Mouse (Mus musculus) megakaryocyte-erythroid progenitor cell, adult 5-6 weeks (primary cell): ENCODE data around the gene Cib2. TPM values are rescaled to one million over a fixed set of nuclear protein-coding genes. Genes with fewer than 3 reads are reported as not detected.

Source experiments
- ATAC-seq: replicated peaks from 2 replicates; pipeline ENCODE4 v1.8.0; 2016; ENCODE audit warnings: mild to moderate bottlenecking, inconsistent platforms; ENCODE audit not compliant: severe bottlenecking, poor library complexity, low FRiP score, low TSS enrichment
- total RNA-seq, 2 experiments: library from RNA; stranded (forward) in 1 of 2; stranded (reverse) in 1 of 2; fragments of 200-1000, 215-1000 nt in 1 of 2; fragments of >200 nt in 1 of 2; fragmentation: Nextera tagmentation in 1 of 2; gene quantifications; 2 replicates each; pipeline ENCODE4 v1.2.3; 2014 to 2017

The Cib2 gene
- total RNA-seq, 2 experiments from 2014 or later: not detected

- ATAC-seq: peak; percentile 62
These were observed 58.4 kb downstream of the Cib2 start, which contains the start of gene Dmxl2 for GRCm38 (mm10) chr9:54501453-54502110. Gene Dmxl2 (minus strand): TSS chr9:54501626.

DNA sequence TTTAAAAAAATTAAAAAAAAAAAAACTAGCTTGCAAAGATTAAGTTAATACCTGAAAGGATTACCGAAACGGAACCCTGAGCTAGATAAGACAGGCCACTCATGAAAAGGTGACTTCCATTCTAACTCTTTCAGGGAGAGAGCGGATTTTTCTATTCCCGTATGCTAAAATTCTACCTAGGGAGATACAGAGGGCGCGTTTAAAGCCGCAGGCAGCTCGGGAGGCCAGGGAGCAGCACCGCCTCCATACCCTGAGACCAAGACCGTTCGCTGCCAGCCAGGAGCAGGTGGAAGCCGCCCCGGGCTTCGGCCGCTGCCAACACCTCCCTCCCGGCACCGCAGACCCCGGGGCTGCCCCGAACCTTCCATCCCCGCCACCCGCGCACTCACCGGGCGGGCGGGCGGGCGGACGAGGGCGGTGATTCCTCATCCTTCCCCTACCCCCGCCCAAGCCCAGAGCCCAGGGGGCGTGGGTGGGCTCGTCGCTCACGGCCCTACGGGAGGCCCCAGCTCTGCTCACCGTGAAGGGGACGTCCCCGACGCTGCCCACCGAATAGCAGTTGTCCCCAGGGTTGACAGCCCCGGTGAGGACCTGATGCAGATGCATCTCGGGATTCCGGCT lies 59.1 kb downstream of the Cib2 start:
- peak; percentile 32; the same call in 1 of the 2 replicates for ATAC-seq

DNA sequence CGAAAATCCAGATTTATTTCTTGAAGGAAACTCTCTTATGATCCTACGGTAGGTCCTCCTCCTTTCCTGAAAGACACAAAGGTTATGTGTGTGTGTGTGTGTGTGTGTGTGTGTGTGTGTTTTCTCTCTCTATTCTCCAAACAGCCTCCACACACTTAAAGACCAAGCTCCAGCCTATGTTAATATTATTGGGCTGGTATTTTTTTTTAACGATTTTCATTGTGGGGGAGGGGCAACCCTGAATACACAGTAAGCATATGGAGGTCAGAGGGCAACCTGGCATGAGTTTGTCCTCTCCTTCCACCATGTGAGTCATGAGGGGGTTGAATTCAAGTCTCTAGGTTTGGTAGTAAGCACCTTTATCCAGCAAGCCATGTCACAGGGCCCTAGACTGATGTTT lies 60.2 kb downstream of the Cib2 start:
- no peak for ATAC-seq

- ATAC-seq: no peak
These were observed 60.7 kb downstream of the Cib2 start for GRCm38 (mm10) chr9:54499291-54499690.

Other genes with a start within 250 kb of the Cib2 start
- gene Dmxl2, start 58.6 kb downstream of the Cib2 start, total RNA-seq (2014; fragmentation: Nextera tagmentation): 0.26 and 4.0 TPM in 2 replicates
- 0.91 and 2.6 TPM in 2 replicates for gene Dmxl2, start 58.6 kb downstream of the Cib2 start, total RNA-seq (2017)
- not detected in 2 replicates for gene Sh2d7, start 21.2 kb downstream of the Cib2 start, total RNA-seq (2014; fragmentation: Nextera tagmentation)
- gene Sh2d7, start 21.2 kb downstream of the Cib2 start, total RNA-seq (2017): not detected in 2 replicates
- 135 and 146 TPM in 2 replicates for gene Idh3a, start 26.1 kb upstream of the Cib2 start, total RNA-seq (2014; fragmentation: Nextera tagmentation)
- gene Idh3a, start 26.1 kb upstream of the Cib2 start, total RNA-seq (2017): 105 and 155 TPM in 2 replicates
- gene Acsbg1, start 101.7 kb upstream of the Cib2 start, total RNA-seq (2014; fragmentation: Nextera tagmentation): 0.12 TPM in 1 of 2 replicates, not detected in the other
- not detected in 2 replicates for gene Acsbg1, start 101.7 kb upstream of the Cib2 start, total RNA-seq (2017)
- gene Dnaja4, start 138.7 kb upstream of the Cib2 start, total RNA-seq (2014; fragmentation: Nextera tagmentation): 9.2 and 10.4 TPM in 2 replicates
- gene Dnaja4, start 138.7 kb upstream of the Cib2 start, total RNA-seq (2017): 6.1 and 7.4 TPM in 2 replicates
- 94.9 and 125 TPM in 2 replicates for gene Wdr61, start 174.3 kb upstream of the Cib2 start, total RNA-seq (2014; fragmentation: Nextera tagmentation)
- 123 and 136 TPM in 2 replicates for gene Wdr61, start 174.3 kb upstream of the Cib2 start, total RNA-seq (2017)
- not detected in 2 replicates for gene Crabp1, start 204.5 kb upstream of the Cib2 start, total RNA-seq (2014; fragmentation: Nextera tagmentation)
- gene Crabp1, start 204.5 kb upstream of the Cib2 start, total RNA-seq (2017): not detected in 2 replicates